Mouse (Mus musculus): ENCODE results near the gene Sirt4. TPM values are rescaled to one million over a fixed set of nuclear protein-coding genes. Genes with fewer than 3 reads are reported as not detected.

Sirt4 gene
- polyA plus RNA-seq, 1 experiment from 2014 or later: 32.2 TPM

GRCm38 (mm10) chr5:115476107-115476727, 8.3 kb downstream of the Sirt4 start:
- peak; percentile 37 for ATAC-seq (ENCODE audit: low FRiP score, low read depth)
- WGBS: 36% methylated on average over 12 of the region's 12 CpGs
- Histone ChIP-seq H3K4me1 (replicated peaks) (peaks cover 7% of the 10 kb centered on the region), H3K36me3 (peaks cover 10% of the 10 kb centered on the region; the same call in 1 of the 2 replicates), H3K27ac (replicated peaks) (peak overlapping the region; percentile 6; the same call in 1 of the 2 replicates), H3K4me2 (peak overlapping the region; percentile 53), H3K9me3 (no peaks in the 10 kb centered on the region), H3K9ac (0 out of 2 replicates have a peak overlapping the region, but pooled peaks have one; percentile 15), H3K4me3 (peak overlapping the region; percentile 34), H3K27me3 (no peaks in the 10 kb centered on the region)

- H3K27me3 ChIP-seq: no peaks in the 10 kb centered on the region
- peak; percentile 83 for ATAC-seq (ENCODE audit: low FRiP score, low read depth)
These were observed 9.0 kb downstream of the Sirt4 start for GRCm38 (mm10) chr5:115475337-115476106.

GRCm38 (mm10) chr5:115474174-115474828, 10.2 kb downstream of the Sirt4 start:
- H3K27me3 ChIP-seq: no peaks in the 10 kb centered on the region
- H3K36me3 ChIP-seq: peaks cover 8% of the 10 kb centered on the region; the same call in 1 of the 2 replicates
- no peak overlapping the region for H3K9ac ChIP-seq
- ATAC-seq (ENCODE audit: low FRiP score, low read depth): no peak
- no peaks in the 10 kb centered on the region for H3K9me3 ChIP-seq
- peaks cover 8% of the 10 kb centered on the region for H3K4me1 ChIP-seq (replicated peaks)
- no peak overlapping the region for H3K27ac ChIP-seq (replicated peaks)
- 78% methylated on average over 22 of the region's 22 CpGs for WGBS
- no peak overlapping the region for H3K4me3 ChIP-seq
- H3K4me2 ChIP-seq: no peak overlapping the region

More at GRCm38 (mm10) chr5:115475337-115476106, 9.0 kb downstream of the Sirt4 start:
- Histone ChIP-seq H3K4me1 (replicated peaks) (peaks cover 11% of the 10 kb centered on the region), H3K36me3 (peaks cover 10% of the 10 kb centered on the region; the same call in 1 of the 2 replicates), H3K9me3 (no peaks in the 10 kb centered on the region), H3K4me2 (peak overlapping the region; percentile 53), H3K9ac (peak overlapping the region; percentile 15; the same call in 1 of the 2 replicates), H3K27ac (replicated peaks) (peak overlapping the region; percentile 6; the same call in 1 of the 2 replicates), H3K4me3 (peak overlapping the region; percentile 34)
- 12% methylated on average over 22 of the region's 22 CpGs for WGBS

GRCm38 (mm10) chr5:115473191-115473590, 11.3 kb downstream of the Sirt4 start:
- no peak overlapping the region for H3K9ac ChIP-seq
- no peak overlapping the region for H3K4me2 ChIP-seq
- H3K27ac ChIP-seq (replicated peaks): no peak overlapping the region
- H3K4me3 ChIP-seq: no peak overlapping the region
- no peaks in the 10 kb centered on the region for H3K27me3 ChIP-seq
- WGBS: 75% methylated on average over 10 of the region's 10 CpGs
- H3K4me1 ChIP-seq (replicated peaks): peaks cover 8% of the 10 kb centered on the region
- ATAC-seq (ENCODE audit: low FRiP score, low read depth): no peak
- 0 out of 2 replicates have a peak, but pooled peaks cover 8% of the 10 kb centered on the region for H3K36me3 ChIP-seq
- no peaks in the 10 kb centered on the region for H3K9me3 ChIP-seq

GRCm38 (mm10) chr5:115470766-115471531, 13.6 kb downstream of the Sirt4 start:
- Histone ChIP-seq H3K4me1 (replicated peaks) (peaks cover 8% of the 10 kb centered on the region), H3K36me3 (no peaks in the 10 kb centered on the region), H3K27me3 (no peaks in the 10 kb centered on the region), H3K4me2 (peak overlapping the region; percentile 37), H3K9ac (no peak overlapping the region), H3K4me3 (peak overlapping the region; percentile 4; the same call in 1 of the 2 replicates), H3K9me3 (no peaks in the 10 kb centered on the region), H3K27ac (replicated peaks) (no peak overlapping the region)
- ATAC-seq (ENCODE audit: low FRiP score, low read depth): no peak
- WGBS: 29% methylated on average over 20 of the region's 20 CpGs

GRCm38 (mm10) chr5:115469791-115470190, 14.7 kb downstream of the Sirt4 start:
- Histone ChIP-seq H3K4me3 (no peak overlapping the region), H3K4me2 (no peak overlapping the region), H3K9ac (no peak overlapping the region), H3K27me3 (no peaks in the 10 kb centered on the region), H3K9me3 (no peaks in the 10 kb centered on the region), H3K36me3 (no peaks in the 10 kb centered on the region), H3K4me1 (replicated peaks) (peaks cover 4% of the 10 kb centered on the region; the same call in 1 of the 2 replicates), H3K27ac (replicated peaks) (no peak overlapping the region)
- 73% methylated on average over 6 of the region's 6 CpGs for WGBS
- ATAC-seq (ENCODE audit: low FRiP score, low read depth): no peak

GRCm38 (mm10) chr5:115465642-115466420, 18.7 kb downstream of the Sirt4 start, which contains the start of gene Pla2g1b:
Pla2g1b (plus strand) TSS chr5:115466262.
- Histone ChIP-seq H3K27me3 (no peaks in the 10 kb centered on the region), H3K27ac (replicated peaks) (no peak within 1 kb of the TSS), H3K9ac (no peak within 1 kb of the TSS), H3K9me3 (no peaks in the 10 kb centered on the region), H3K4me3 (no peak within 1 kb of the TSS), H3K4me1 (replicated peaks) (peaks cover 2% of the 10 kb centered on the region; the same call in 1 of the 2 replicates), H3K4me2 (no peak within 1 kb of the TSS), H3K36me3 (no peaks in the 10 kb centered on the region)
- 58% methylated on average over 9 of the region's 9 CpGs for WGBS
- no peak for ATAC-seq (ENCODE audit: low FRiP score, low read depth)

GRCm38 (mm10) chr5:115464408-115465115, 20.0 kb downstream of the Sirt4 start:
- no peaks in the 10 kb centered on the region for H3K4me1 ChIP-seq (replicated peaks)
- H3K9ac ChIP-seq: no peak overlapping the region
- 75% methylated on average over 18 of the region's 18 CpGs for WGBS
- H3K27me3 ChIP-seq: no peaks in the 10 kb centered on the region
- no peak overlapping the region for H3K27ac ChIP-seq (replicated peaks)
- no peaks in the 10 kb centered on the region for H3K36me3 ChIP-seq
- no peak for ATAC-seq (ENCODE audit: low FRiP score, low read depth)
- H3K4me3 ChIP-seq: no peak overlapping the region
- H3K4me2 ChIP-seq: no peak overlapping the region
- no peaks in the 10 kb centered on the region for H3K9me3 ChIP-seq

- Histone ChIP-seq H3K27me3 (no peaks in the 10 kb centered on the region), H3K4me2 (no peak overlapping the region), H3K4me1 (replicated peaks) (no peaks in the 10 kb centered on the region), H3K27ac (replicated peaks) (no peak overlapping the region), H3K9me3 (no peaks in the 10 kb centered on the region), H3K36me3 (no peaks in the 10 kb centered on the region; the same call in 1 of the 2 replicates), H3K4me3 (no peak overlapping the region), H3K9ac (no peak overlapping the region)
- ATAC-seq (ENCODE audit: low FRiP score, low read depth): no peak
- 68% methylated on average over 13 of the region's 13 CpGs for WGBS
These were observed 25.6 kb downstream of the Sirt4 start for GRCm38 (mm10) chr5:115458918-115459317.

GRCm38 (mm10) chr5:115455838-115456237, 28.7 kb downstream of the Sirt4 start:
- H3K27ac ChIP-seq (replicated peaks): no peak overlapping the region
- no peak for ATAC-seq (ENCODE audit: low FRiP score, low read depth)
- H3K4me1 ChIP-seq (replicated peaks): no peaks in the 10 kb centered on the region
- no peak overlapping the region for H3K4me2 ChIP-seq
- H3K9ac ChIP-seq: no peak overlapping the region
- H3K9me3 ChIP-seq: no peaks in the 10 kb centered on the region
- H3K36me3 ChIP-seq: peaks cover 23% of the 10 kb centered on the region
- 77% methylated on average over 7 of the region's 7 CpGs for WGBS
- no peaks in the 10 kb centered on the region for H3K27me3 ChIP-seq
- H3K4me3 ChIP-seq: no peak overlapping the region
